Mouse (Mus musculus) liver, embryonic 13.5 days (tissue): ENCODE results near the gene Grik4. TPM values are rescaled to one million over a fixed set of nuclear protein-coding genes. Genes with fewer than 3 reads are reported as not detected.

Source experiments
- ATAC-seq: fragments of 200-750 bp; cut with Nextera tagmentation; 2 replicates; pipeline ENCODE4 v1.8.0; 2017; ENCODE audit warnings: low read depth, mild to moderate bottlenecking, moderate number of reproducible peaks, moderate library complexity
- DNase-seq: peaks from one replicate; pipeline ENCODE4 v3.0.0; 2022
- H3K27ac ChIP-seq: fragments of 300-500 bp; sonication (generic); 2 replicates; pipeline ENCODE4 v1.5.1; 2015; ENCODE audit warnings: moderate library complexity, mild to moderate bottlenecking, inconsistent platforms
- H3K27me3 ChIP-seq: fragments of 300-500 bp; sonication (generic); 2 replicates; pipeline ENCODE4 v1.6.1; 2015; ENCODE audit warnings: mild to moderate bottlenecking, inconsistent platforms
- H3K36me3 ChIP-seq: fragments of 300-500 bp; sonication (generic); 2 replicates; pipeline ENCODE4 v1.6.1; 2015; ENCODE audit warnings: mild to moderate bottlenecking, inconsistent platforms
- H3K4me1 ChIP-seq: fragments of 300-500 bp; sonication (generic); replicated peaks from 2 replicates; pipeline ENCODE4 v1.6.1; 2015; ENCODE audit warnings: inconsistent platforms
- H3K4me2 ChIP-seq: fragments of 300-500 bp; sonication (generic); 2 replicates; pipeline ENCODE4 v1.6.1; 2015; ENCODE audit warnings: inconsistent platforms, mild to moderate bottlenecking, moderate library complexity
- H3K4me3 ChIP-seq: fragments of 300-500 bp; sonication (generic); replicated peaks from 2 replicates; pipeline ENCODE4 v1.5.1; 2015; ENCODE audit warnings: mild to moderate bottlenecking, inconsistent platforms
- H3K9ac ChIP-seq: fragments of 300-500 bp; sonication (generic); 2 replicates; pipeline ENCODE4 v1.6.1; 2015; ENCODE audit warnings: mild to moderate bottlenecking, inconsistent platforms
- H3K9me3 ChIP-seq: fragments of 300-500 bp; sonication (generic); replicated peaks from 2 replicates; pipeline ENCODE4 v1.6.1; 2016; ENCODE audit warnings: inconsistent platforms
- WGBS: fragments of 180-500 bp; shearing (Covaris S2); methylation state at CpG from one replicate; pipeline ENCODE4 v1.1.7; 2015; ENCODE audit not compliant: insufficient replicate concordance; 5-methylcytosine and 5-hydroxymethylcytosine counted together
- polyA plus RNA-seq: library from polyadenylated mRNA; unstranded; fragments of >200 nt; fragmentation: Nextera tagmentation; extraction: Ambion mirVana; gene quantifications from 2 replicates; pipeline ENCODE4 v1.2.1, GENCODE M21; 2015

Gene Grik4
- polyA plus RNA-seq, 1 experiment from 2014 or later = 1.1 TPM

DNA sequence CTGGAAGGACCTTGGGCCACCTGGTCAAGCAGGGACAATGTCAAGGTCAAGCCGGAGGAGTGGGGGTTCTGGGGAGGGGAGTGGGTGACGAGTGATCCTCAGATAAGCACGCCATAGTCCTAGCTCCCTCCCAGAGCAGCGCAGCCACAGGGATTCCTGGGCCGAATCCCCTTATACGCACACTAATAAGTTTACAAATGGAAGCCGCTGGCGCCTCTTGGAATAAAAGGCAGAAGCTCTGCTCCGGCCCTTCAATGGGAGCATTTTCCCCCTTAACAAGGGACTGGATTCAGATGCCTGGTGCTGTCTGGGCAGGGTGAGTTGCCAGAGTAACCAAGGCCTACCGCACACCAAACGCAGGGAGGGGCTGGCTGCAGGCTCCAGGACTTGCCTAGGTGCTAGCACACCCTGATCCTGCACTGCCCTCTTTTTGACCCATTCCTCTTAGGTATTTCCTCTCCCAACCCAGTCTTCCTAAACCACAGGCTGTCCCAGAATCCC is 46.2 kb downstream of the Grik4 start:
- WGBS = 10% methylated on average over 11 of the region's 11 CpGs
- H3K27ac ChIP-seq = no peak overlapping the region
- no peaks in the 10 kb centered on the region for H3K36me3 ChIP-seq
- H3K4me2 ChIP-seq = peak overlapping the region; percentile 65
- H3K4me3 ChIP-seq = no peak overlapping the region
- no peak overlapping the region for H3K9ac ChIP-seq
- no peaks in the 10 kb centered on the region for H3K9me3 ChIP-seq
- peaks cover 49% of the 10 kb centered on the region for H3K27me3 ChIP-seq
- DNase-seq (no peak), ATAC-seq (no peak)
- H3K4me1 ChIP-seq = no peaks in the 10 kb centered on the region

- Histone ChIP-seq H3K4me3 (peak overlapping the region; percentile 45), H3K4me2 (peak overlapping the region; percentile 65), H3K36me3 (no peaks in the 10 kb centered on the region), H3K9ac (no peak overlapping the region), H3K27ac (no peak overlapping the region), H3K27me3 (peaks cover 49% of the 10 kb centered on the region), H3K9me3 (0 out of 2 replicates have a peak, but pooled peaks cover 2% of the 10 kb centered on the region), H3K4me1 (no peaks in the 10 kb centered on the region)
- ATAC-seq = no peak
- no peak for DNase-seq
- 2% methylated on average over 51 of the region's 52 CpGs for WGBS
These were observed 46.8 kb downstream of the Grik4 start for GRCm38 (mm10) chr9:42897361-42898051.

- WGBS = 7% methylated on average over 16 of the region's 16 CpGs
- H3K36me3 ChIP-seq = no peaks in the 10 kb centered on the region
- peaks cover 49% of the 10 kb centered on the region for H3K27me3 ChIP-seq
- H3K4me1 ChIP-seq = no peaks in the 10 kb centered on the region
- H3K4me3 ChIP-seq = peak overlapping the region; percentile 45
- H3K4me2 ChIP-seq = peak overlapping the region; percentile 65
- H3K27ac ChIP-seq = no peak overlapping the region
- H3K9me3 ChIP-seq = 0 out of 2 replicates have a peak, but pooled peaks cover 2% of the 10 kb centered on the region
- ATAC-seq (no peak), DNase-seq (no peak)
- no peak overlapping the region for H3K9ac ChIP-seq
These were observed 47.7 kb downstream of the Grik4 start for GRCm38 (mm10) chr9:42896421-42897210.

DNA sequence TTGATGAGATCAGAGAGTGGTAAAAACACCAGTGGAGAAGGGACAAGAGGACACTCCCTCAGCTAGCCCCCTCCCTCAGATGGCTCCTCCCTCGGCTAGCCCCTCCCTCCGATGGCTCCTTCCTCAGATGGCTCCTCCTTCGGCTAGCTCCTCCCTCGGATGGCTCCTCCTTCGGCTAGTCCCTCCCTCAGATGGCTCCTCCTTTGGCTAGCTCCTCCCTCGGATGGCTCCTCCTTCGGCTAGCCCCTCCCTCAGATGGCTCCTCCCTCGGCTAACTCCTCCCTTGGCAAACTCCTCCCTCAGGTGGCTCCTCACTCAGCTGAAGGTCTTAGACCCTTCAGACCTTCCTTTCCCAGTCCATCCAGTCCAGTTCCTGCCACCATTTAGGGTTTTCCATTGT is 51.5 kb downstream of the Grik4 start:
- Histone ChIP-seq H3K27ac (no peak overlapping the region), H3K9me3 (0 out of 2 replicates have a peak, but pooled peaks cover 2% of the 10 kb centered on the region), H3K4me2 (no peak overlapping the region), H3K27me3 (peaks cover 30% of the 10 kb centered on the region), H3K9ac (no peak overlapping the region), H3K36me3 (no peaks in the 10 kb centered on the region), H3K4me1 (no peaks in the 10 kb centered on the region), H3K4me3 (no peak overlapping the region)
- ATAC-seq = no peak
- WGBS = 54% methylated on average over 8 of the region's 8 CpGs
- DNase-seq = no peak

- Histone ChIP-seq H3K4me3 (no peak overlapping the region), H3K4me1 (no peaks in the 10 kb centered on the region), H3K9me3 (0 out of 2 replicates have a peak, but pooled peaks cover 2% of the 10 kb centered on the region), H3K36me3 (no peaks in the 10 kb centered on the region), H3K27me3 (0 out of 2 replicates have a peak, but pooled peaks cover 4% of the 10 kb centered on the region), H3K4me2 (no peak overlapping the region), H3K9ac (no peak overlapping the region), H3K27ac (no peak overlapping the region)
- no peak for DNase-seq
- ATAC-seq = no peak
- WGBS = 57% methylated on average over 4 of the region's 4 CpGs
These were observed 56.4 kb downstream of the Grik4 start for GRCm38 (mm10) chr9:42887930-42888329.

- no peak overlapping the region for H3K4me2 ChIP-seq
- no peak overlapping the region for H3K4me3 ChIP-seq
- 0 out of 2 replicates have a peak, but pooled peaks cover 4% of the 10 kb centered on the region for H3K27me3 ChIP-seq
- no peak overlapping the region for H3K9ac ChIP-seq
- DNase-seq (no peak), ATAC-seq (no peak)
- H3K4me1 ChIP-seq = no peaks in the 10 kb centered on the region
- no peak overlapping the region for H3K27ac ChIP-seq
- H3K9me3 ChIP-seq = no peaks in the 10 kb centered on the region
- H3K36me3 ChIP-seq = no peaks in the 10 kb centered on the region
- 45% methylated on average over 15 of the region's 15 CpGs for whole genome bisulfite sequencing
These were observed 58.1 kb downstream of the Grik4 start for GRCm38 (mm10) chr9:42886112-42886766.

- no peaks in the 10 kb centered on the region for H3K9me3 ChIP-seq
- DNase-seq (no peak), ATAC-seq (no peak)
- H3K27ac ChIP-seq = no peak overlapping the region
- no peak overlapping the region for H3K4me2 ChIP-seq
- 0 out of 2 replicates have a peak, but pooled peaks cover 4% of the 10 kb centered on the region for H3K27me3 ChIP-seq
- H3K9ac ChIP-seq = no peak overlapping the region
- WGBS = 41% methylated on average over 8 of the region's 8 CpGs
- H3K4me3 ChIP-seq = no peak overlapping the region
- no peaks in the 10 kb centered on the region for H3K4me1 ChIP-seq
- no peaks in the 10 kb centered on the region for H3K36me3 ChIP-seq
These were observed 58.7 kb downstream of the Grik4 start for GRCm38 (mm10) chr9:42885566-42885965.

GRCm38 (mm10) chr9:42885123-42885522 is 59.2 kb downstream of the Grik4 start:
- DNase-seq (no peak), ATAC-seq (no peak)
- H3K4me3 ChIP-seq = no peak overlapping the region
- 0 out of 2 replicates have a peak, but pooled peaks cover 4% of the 10 kb centered on the region for H3K27me3 ChIP-seq
- no peak overlapping the region for H3K9ac ChIP-seq
- H3K9me3 ChIP-seq = no peaks in the 10 kb centered on the region
- H3K36me3 ChIP-seq = no peaks in the 10 kb centered on the region
- WGBS = 48% methylated on average over 11 of the region's 11 CpGs
- no peaks in the 10 kb centered on the region for H3K4me1 ChIP-seq
- no peak overlapping the region for H3K27ac ChIP-seq
- no peak overlapping the region for H3K4me2 ChIP-seq

- Histone ChIP-seq H3K4me2 (no peak overlapping the region), H3K36me3 (no peaks in the 10 kb centered on the region), H3K4me3 (no peak overlapping the region), H3K4me1 (no peaks in the 10 kb centered on the region), H3K27me3 (0 out of 2 replicates have a peak, but pooled peaks cover 4% of the 10 kb centered on the region), H3K9ac (no peak overlapping the region), H3K27ac (no peak overlapping the region), H3K9me3 (no peaks in the 10 kb centered on the region)
- DNase-seq = no peak
- ATAC-seq = no peak
- 43% methylated on average over 10 of the region's 10 CpGs for WGBS
These were observed 61.1 kb downstream of the Grik4 start for GRCm38 (mm10) chr9:42883006-42883759.

DNA sequence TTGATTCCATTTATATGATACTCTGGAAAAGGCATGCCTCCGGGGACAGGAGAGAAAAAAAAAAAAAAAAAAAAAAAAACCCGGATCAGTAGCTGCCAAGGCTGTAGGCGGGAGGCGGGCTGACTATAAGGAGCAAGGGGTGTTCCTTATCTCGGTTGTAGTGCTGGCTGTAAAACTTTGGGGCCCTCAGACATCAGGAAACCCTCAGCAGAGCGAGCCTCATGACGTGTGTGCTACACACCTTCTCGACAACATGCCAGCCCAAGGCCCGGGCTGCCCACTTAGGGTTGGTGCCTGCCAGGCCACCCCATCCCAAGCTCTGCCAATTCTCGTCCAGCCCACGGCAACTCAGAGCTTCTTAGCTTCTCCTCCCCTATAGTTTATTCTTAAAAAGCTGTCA is 62.0 kb downstream of the Grik4 start:
- H3K4me2 ChIP-seq = no peak overlapping the region
- H3K4me1 ChIP-seq = no peaks in the 10 kb centered on the region
- DNase-seq (no peak), ATAC-seq (no peak)
- H3K4me3 ChIP-seq = no peak overlapping the region
- no peak overlapping the region for H3K9ac ChIP-seq
- 0 out of 2 replicates have a peak, but pooled peaks cover 8% of the 10 kb centered on the region for H3K27me3 ChIP-seq
- H3K36me3 ChIP-seq = no peaks in the 10 kb centered on the region
- no peaks in the 10 kb centered on the region for H3K9me3 ChIP-seq
- no peak overlapping the region for H3K27ac ChIP-seq
- 20% methylated on average over 11 of the region's 11 CpGs for WGBS
